Mouse (Mus musculus): ENCODE measurements around the gene Slc12a4.

Gene Slc12a4

GRCm38 (mm10) chr8:105935105-105935504, 30.8 kb downstream of the Slc12a4 start:
- no peak for DNase-seq (ENCODE audit: low read depth in 2 of 2, low spot score in 2 of 2)

GRCm38 (mm10) chr8:105933762-105934161, 32.1 kb downstream of the Slc12a4 start, which contains the start of gene Ctrl:
Gene Ctrl, minus strand, starts transcription at chr8:105933862.
- DNase-seq (ENCODE audit: low read depth in 2 of 2, low spot score in 2 of 2) = no peak

- DNase-seq (ENCODE audit: low read depth in 2 of 2, low spot score in 2 of 2) = no peak
These were observed 33.4 kb downstream of the Slc12a4 start for GRCm38 (mm10) chr8:105932525-105932924.

- DNase-seq (ENCODE audit: low read depth in 2 of 2, low spot score in 2 of 2) = no peak
These were observed 34.6 kb downstream of the Slc12a4 start for GRCm38 (mm10) chr8:105931271-105931670.

- DNase-seq (ENCODE audit: low read depth in 2 of 2, low spot score in 2 of 2) = peak; percentile 86 to 92
These were observed 35.3 kb downstream of the Slc12a4 start for GRCm38 (mm10) chr8:105930602-105931001.

- no peak for DNase-seq (ENCODE audit: low read depth in 2 of 2, low spot score in 2 of 2)
These were observed 40.8 kb downstream of the Slc12a4 start for GRCm38 (mm10) chr8:105925123-105925522.

GRCm38 (mm10) chr8:105919390-105919789, 46.5 kb downstream of the Slc12a4 start:
- DNase-seq (ENCODE audit: low read depth in 2 of 2, low spot score in 2 of 2) = no peak

GRCm38 (mm10) chr8:105900941-105901616, 64.8 kb downstream of the Slc12a4 start:
- peak; percentile 41 to 58 for DNase-seq (ENCODE audit: low read depth in 2 of 2, low spot score in 2 of 2)

- DNase-seq (ENCODE audit: low read depth in 2 of 2, low spot score in 2 of 2) = peak; percentile 86 to 87
These were observed 65.5 kb downstream of the Slc12a4 start, which contains the start of gene Pskh1 for GRCm38 (mm10) chr8:105900180-105900940. Gene Pskh1, plus strand, starts transcription at chr8:105900441.

GRCm38 (mm10) chr8:105897801-105898480, 68.0 kb downstream of the Slc12a4 start:
- DNase-seq (ENCODE audit: low read depth in 2 of 2, low spot score in 2 of 2) = no peak

Measured in CD8-positive naive resting alpha-beta T cell, adult 2 months (primary cell).